Mouse (Mus musculus) adrenal gland, postnatal 36 days (tissue): ENCODE measurements around the gene Farp1. TPM values are rescaled to one million over a fixed set of nuclear protein-coding genes. Genes with fewer than 3 reads are reported as not detected.
A peak's percentile ranks its signal among the peaks of the same experiment; 100 is the strongest.

ENCODE experiments used
- DNase-seq, 2 experiments: peaks; one replicate each; pipeline ENCODE4 v3.0.0; 2021; ENCODE audit warnings: mixed read lengths in 1 of 2
- total RNA-seq, 2 experiments: library from RNA; stranded (reverse); gene quantifications; 2 replicates each; pipeline ENCODE4 v1.2.3; 2021

Farp1 gene
- total RNA-seq, 2 experiments from 2014 or later = 17.2 to 25.1 TPM

- no peak for DNase-seq
Observed at GRCm38 (mm10) chr14:121057750-121058149, 22.8 kb downstream of the Farp1 start.

GRCm38 (mm10) chr14:121058481-121058880 lies 23.5 kb downstream of the Farp1 start:
- no peak for DNase-seq

GRCm38 (mm10) chr14:121059266-121059665 lies 24.3 kb downstream of the Farp1 start:
- DNase-seq = peak; percentile 83 to 87

- DNase-seq = no peak
Observed at GRCm38 (mm10) chr14:121060484-121060883, 25.5 kb downstream of the Farp1 start.

- no peak for DNase-seq
Observed at GRCm38 (mm10) chr14:121061686-121062085, 26.7 kb downstream of the Farp1 start.

GRCm38 (mm10) chr14:121062238-121063082 lies 27.5 kb downstream of the Farp1 start:
- peak; percentile 25 to 45 for DNase-seq

GRCm38 (mm10) chr14:121064726-121065125 lies 29.7 kb downstream of the Farp1 start:
- no peak for DNase-seq

- peak; percentile 33 to 51 for DNase-seq
Observed at GRCm38 (mm10) chr14:121073093-121073866, 38.3 kb downstream of the Farp1 start.

- no peak for DNase-seq
Observed at GRCm38 (mm10) chr14:121074197-121074734, 39.3 kb downstream of the Farp1 start.

- DNase-seq = no peak
Observed at GRCm38 (mm10) chr14:121080739-121081138, 45.7 kb downstream of the Farp1 start.

GRCm38 (mm10) chr14:121082341-121082740 lies 47.3 kb downstream of the Farp1 start:
- DNase-seq = peak in 1 of 2 experiments; percentile 9

- no peak for DNase-seq
Observed at GRCm38 (mm10) chr14:121082793-121083192, 47.8 kb downstream of the Farp1 start.

- DNase-seq = no peak
Observed at GRCm38 (mm10) chr14:121083352-121083751, 48.4 kb downstream of the Farp1 start.

GRCm38 (mm10) chr14:121092517-121092916 lies 57.5 kb downstream of the Farp1 start:
- no peak for DNase-seq

- no peak for DNase-seq
Observed at GRCm38 (mm10) chr14:121093860-121094259, 58.9 kb downstream of the Farp1 start.

GRCm38 (mm10) chr14:121097640-121098435 lies 62.8 kb downstream of the Farp1 start:
- DNase-seq = no peak

GRCm38 (mm10) chr14:121099120-121099519 lies 64.1 kb downstream of the Farp1 start:
- no peak for DNase-seq

- DNase-seq = no peak
Observed at GRCm38 (mm10) chr14:121099876-121100275, 64.9 kb downstream of the Farp1 start.

- DNase-seq = no peak
Observed at GRCm38 (mm10) chr14:121100829-121101228, 65.8 kb downstream of the Farp1 start.

GRCm38 (mm10) chr14:121101531-121101930 lies 66.5 kb downstream of the Farp1 start:
- no peak for DNase-seq

- DNase-seq = no peak
Observed at GRCm38 (mm10) chr14:121102599-121102998, 67.6 kb downstream of the Farp1 start.

- no peak for DNase-seq
Observed at GRCm38 (mm10) chr14:121103459-121103858, 68.5 kb downstream of the Farp1 start.
